Mouse (Mus musculus): ENCODE data around the gene Ces2f.
"Not testable (repeated sequence)": the region's sequence is repeated elsewhere in the genome, so short reads cannot be mapped to it uniquely, and the experiment has no call there.

The Ces2f gene

DNA sequence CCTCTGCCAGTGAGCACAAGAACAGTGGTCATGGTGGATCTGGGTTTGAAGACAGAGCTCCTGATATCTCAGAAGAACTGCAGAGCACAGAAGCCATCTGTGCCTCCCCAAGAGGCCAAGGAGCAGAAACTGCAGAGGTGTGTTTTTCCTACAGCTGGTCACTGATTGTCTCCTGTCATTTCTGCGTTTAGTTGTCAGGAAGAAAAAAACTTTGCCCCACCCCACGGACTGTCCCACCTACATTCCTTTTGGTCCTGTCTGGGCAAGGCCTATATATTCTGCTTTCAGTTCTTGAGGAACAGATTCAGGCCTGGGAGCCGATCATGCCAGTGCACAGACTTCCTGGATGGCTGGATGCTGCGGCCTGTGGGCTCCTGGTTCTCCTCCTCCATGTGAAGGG, at the start of gene Ces2f:
Gene Ces2f, plus strand, starts transcription at position 301 of the 400 bp plus-strand sequence.
- CTCF ChIA-PET = no interaction called here

DNA sequence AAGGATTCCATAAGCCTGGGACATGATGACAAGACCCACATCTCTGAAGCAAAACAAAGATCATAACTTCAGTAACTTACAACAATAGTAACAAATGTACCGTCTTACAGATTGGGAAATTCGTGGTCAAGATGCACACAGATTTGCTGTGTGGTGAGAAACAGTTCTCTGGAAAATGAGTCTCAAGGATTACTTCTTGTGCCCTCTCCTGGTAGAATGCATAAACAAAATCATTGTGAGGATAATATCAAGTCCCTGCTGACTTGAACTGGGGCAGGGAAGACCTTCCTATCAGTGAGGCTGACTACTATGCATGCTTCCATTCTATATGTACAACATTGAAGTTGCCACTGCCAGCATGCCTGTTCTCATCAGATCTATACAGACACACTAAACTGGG, 45.4 kb upstream of the Ces2f start:
- CTCF ChIA-PET = no interaction called here

DNA sequence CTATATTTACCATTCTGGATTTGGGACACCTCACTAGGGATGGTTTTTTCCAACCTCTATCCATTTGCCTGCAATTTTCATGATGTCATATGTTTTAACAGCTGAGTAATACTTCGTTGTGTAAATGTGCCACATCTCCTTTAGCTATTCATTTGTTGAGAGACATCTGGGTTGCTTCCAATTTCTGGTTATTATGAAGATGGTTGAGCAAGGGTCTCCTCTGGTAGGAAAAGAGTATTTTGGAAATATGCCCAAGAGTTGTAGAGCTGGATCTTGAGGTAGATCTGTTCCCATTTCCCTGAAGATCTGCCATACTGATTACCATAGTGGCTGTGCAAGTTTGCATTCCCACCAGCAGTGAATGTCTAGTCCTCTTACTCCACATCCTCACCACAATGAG, 40.0 kb upstream of the Ces2f start:
- CTCF ChIA-PET = no interaction called here

DNA sequence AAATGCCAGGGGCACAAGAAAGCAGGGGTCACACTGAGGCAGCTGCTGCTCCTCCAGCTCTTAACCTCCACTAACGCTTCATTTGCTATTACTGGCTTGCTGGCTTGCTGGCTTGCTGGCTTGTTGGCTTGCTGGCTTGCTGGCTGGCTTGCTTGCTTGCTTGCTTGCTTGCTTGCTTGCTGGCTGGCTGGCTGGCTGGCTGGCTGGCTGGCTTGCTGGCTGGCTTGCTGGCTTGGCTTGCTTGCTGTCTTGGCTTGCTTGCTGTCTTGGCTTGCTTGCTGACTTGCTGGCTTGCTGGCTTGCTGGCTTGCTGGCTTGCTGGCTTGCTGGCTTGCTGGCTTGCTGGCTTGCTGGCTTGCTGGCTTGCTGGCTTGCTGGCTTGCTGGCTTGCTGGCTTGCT, 38.1 kb upstream of the Ces2f start:
- CTCF ChIA-PET = not testable (repeated sequence)

DNA sequence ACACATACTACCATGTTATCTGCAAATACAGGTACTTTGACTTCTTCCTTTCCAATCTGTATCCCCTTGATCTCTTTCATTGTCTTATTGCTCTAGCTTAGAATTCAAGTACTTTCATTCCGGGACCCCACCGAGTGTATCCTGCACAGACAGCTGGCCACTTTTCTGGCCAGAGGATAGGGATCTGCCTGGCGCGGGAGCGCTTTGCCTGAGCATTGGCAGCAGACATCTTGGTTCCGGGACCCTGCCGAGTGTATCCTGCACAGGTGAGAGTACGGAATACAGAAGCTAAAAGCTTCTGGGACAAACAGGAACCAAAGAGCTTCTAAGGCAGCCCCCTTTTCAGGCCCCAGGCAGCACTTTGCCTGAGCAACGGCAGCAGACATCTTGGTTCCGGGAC, 37.5 kb upstream of the Ces2f start:
- CTCF ChIA-PET = not testable (repeated sequence)

DNA sequence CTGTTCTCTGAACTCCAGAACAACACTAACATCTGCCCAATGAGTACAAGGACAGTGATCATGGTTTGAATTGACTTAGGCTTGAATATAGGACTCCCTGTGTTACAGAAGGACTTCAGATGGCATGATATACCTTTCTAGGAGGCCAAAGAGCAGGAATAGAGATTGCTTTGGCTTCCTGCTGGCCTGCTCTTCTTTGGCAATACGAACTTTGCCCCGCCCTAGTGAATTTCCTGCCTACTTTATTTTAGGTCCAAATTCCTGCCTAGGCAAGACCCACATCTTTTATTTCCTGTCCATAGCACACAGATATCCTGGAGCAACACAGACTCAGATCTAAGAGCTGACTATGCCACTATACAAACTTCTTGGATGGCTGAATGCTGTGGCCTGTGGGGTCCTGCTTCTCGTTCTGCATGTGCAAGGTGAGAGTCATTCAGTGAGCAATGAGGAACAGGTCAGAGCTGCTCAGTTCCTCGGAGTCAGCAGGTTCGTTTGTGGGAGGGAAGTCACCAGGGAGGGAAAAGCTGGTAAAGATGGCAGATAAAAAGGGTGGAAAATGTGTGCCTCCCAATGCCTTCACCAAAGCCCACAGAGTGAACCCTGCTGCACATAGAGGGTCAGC, 21.1 kb upstream of the Ces2f start, which contains the start of gene Ces2e:
Gene Ces2e, plus strand, starts transcription at position 289 of the 625 bp plus-strand sequence.
- CTCF ChIA-PET = no interaction called here

DNA sequence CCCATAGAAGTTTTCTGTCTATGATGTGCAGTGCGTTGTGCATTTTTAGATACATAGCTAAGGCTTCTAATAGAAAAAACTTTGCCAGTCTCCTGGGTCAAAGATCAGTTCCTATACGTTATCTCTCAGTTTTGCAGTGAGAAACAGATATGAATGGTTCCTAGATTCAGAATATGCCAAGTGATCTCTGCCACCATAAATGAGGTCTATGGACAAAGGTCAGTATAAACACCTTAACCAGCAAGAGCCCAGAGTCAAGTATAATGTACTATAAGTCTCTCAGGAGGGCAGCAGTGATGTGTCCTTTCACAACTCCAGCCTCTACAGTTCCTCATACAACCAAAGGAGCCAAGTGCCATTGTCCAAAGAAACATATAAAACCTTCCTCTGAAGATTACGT, 19.9 kb upstream of the Ces2f start:
- CTCF ChIA-PET = no interaction called here

DNA sequence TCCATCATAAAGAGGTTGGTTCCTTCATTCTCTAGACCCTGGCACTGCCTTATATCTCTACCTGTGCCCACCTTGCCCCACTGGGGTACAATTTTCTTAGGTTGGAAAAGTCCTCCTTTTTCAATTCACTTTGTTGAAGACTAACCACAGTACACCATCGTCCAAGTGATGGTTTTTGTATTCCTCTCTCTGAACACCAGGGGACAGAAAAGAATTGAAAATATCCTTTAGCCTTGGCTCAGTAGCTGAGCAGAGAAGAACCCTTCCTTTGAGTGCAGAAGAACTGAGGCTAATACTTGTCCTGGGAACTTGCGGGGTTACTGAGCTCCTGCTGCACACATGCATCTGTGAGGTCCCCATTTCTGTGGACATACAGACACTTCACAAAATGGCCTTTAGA, 2.5 kb upstream of the Ces2f start:
- CTCF ChIA-PET = no interaction called here

DNA sequence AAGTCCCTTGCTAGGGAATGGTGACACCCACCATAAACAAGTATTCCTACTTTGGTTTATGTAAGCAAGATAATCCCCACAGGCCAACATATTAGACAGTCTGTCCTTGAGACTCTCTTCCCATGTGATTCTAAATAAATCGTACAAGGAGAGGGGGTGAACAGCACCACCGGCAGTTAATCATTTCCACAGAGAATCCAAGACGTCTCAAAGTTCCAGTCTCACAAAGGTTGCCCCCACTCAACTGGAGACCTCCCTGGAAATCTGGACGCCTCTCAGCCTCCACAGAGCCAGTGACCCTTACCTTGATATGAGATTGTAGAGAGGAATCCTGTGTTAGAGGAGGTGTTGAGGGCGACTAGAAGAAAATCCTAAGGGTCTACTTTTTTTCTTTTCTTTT, 1.9 kb downstream of the Ces2f start:
- CTCF ChIA-PET = no interaction called here

DNA sequence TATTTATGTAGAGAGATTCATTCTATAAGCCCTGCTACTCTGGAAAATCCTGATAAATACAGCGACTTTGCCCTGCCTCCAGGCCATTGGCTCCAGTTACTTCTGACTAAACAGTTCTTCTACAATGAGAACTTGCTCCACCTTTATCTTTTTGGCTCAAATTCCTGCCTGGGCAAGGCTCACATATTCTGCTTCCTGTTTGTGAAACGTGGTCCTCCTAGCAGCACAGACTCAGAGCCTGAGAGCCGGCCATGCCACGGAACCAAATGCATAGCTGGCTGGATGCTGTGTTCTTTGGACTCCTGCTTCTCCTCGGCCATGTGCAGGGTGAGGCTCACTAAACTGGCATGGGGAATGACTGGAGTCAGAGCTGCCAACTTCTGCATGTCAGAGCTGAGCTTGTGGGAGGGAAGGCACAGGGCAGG, 14.4 kb downstream of the Ces2f start, which contains the start of gene Ces2g:
Gene Ces2g, plus strand, starts transcription at position 182 of the 425 bp plus-strand sequence.
- CTCF ChIA-PET = no interaction called here

DNA sequence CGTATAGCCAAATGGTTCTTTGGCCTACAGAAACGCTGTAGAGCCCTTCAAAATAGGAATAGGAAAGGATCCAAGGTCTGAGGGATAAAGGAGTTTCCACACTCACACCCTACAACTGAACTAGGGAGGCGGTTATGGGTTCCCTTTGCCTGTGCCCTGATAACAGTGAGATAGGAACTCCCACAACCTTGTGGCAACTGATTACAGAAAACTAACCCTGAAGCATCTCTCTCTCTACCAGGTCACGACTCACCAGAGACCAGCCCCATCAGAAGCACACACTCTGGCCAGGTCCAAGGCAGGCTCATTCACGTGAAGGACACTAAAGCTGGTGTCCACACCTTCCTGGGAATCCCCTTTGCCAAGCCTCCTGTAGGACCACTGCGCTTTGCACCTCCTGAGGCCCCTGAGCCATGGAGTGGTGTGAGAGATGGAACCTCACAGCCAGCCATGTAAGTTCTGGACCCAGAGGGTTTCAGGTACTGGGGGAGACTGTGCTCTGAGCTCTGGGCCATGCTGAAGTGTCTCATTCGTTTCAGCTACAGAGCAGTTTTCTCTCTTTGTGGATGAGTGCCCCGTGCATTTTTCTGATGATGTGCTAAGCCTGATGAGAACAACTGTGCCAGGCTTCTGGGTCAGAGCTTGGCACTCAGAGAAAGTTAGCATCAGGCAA, 15.2 kb downstream of the Ces2f start:
- CTCF ChIA-PET = no interaction called here

DNA sequence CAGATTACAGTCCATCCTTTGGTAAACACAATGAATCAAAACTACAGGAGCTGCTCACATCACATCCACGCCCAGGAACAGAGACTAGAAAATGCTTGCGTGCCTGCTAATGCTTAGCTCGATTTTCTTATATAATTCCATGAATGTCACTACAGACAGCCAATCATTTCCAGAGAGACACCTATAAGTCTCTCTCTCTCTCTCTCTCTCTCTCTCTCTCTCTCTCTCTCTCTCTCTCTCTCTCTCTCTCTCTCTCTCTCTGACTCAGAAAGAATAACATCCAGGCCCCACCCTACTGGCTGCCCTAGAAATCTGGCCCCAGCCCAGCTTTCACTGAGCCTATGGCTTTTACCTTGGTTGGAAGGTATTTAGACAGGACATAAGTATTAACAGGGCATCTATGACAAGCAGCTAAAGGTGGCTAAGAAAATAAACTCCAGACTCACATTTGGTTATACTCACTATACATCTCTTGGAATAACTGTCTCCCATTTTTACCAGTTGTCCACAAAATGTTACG, 16.3 kb downstream of the Ces2f start:
- CTCF ChIA-PET = no interaction called here

DNA sequence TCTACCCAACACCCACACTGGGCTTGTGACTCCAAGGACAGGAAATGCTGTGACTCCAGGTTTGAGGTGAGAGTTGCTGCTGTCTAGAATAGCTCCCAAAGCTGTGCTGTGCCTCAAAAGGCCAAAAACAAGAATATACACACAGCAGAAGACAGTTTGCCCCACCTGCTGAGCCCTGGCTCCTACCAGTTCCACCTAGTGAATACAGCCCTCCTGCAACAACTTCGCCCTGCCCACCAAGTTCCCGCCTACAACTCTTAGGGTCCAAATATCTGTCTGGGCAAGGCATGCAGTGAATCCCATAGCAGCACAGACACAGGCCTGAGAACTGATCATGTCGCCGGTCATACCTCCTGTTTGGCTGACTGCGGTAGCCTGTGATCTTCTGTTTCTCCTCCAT, 37.0 kb downstream of the Ces2f start:
- CTCF ChIA-PET = no interaction called here

DNA sequence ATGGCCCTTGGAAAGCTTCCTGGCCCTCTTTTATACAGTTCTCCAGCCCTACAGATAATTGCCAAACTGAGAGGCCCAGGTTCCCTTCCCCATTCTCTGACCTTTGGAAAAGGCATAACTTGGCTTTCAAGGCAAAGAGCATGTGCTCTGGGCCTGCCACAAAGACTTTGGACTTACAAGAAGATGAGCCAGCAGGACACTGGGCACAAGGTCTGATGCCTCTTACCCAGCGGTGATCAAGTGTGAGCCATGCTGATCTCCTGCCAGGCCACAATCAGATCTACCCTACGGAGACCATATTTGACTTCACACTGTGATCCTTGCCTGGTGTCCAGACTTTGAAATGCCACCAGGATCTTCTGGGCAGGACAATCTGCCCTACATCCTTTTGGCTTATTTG, 37.8 kb downstream of the Ces2f start:
- CTCF ChIA-PET = no interaction called here

DNA sequence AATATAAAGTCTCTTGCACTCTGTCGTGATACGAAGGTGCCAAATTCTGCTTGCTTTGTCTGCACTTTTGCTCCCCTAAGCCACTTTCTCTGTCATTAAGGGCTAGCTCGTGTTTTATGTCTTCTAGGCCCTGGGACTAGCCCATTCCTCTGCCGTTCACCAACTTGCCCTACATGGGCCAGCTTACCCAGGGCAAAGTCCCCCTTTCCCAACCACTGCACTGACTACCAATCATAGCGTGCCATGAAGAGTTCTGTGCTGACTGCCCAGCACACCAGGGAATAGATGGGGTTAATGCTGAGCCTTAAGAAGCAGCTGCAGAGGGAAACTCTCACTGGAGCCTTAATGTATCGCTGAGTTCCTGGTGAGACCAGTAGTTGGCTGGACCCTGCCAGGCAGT, 51.0 kb downstream of the Ces2f start:
- CTCF ChIA-PET = no interaction called here

DNA sequence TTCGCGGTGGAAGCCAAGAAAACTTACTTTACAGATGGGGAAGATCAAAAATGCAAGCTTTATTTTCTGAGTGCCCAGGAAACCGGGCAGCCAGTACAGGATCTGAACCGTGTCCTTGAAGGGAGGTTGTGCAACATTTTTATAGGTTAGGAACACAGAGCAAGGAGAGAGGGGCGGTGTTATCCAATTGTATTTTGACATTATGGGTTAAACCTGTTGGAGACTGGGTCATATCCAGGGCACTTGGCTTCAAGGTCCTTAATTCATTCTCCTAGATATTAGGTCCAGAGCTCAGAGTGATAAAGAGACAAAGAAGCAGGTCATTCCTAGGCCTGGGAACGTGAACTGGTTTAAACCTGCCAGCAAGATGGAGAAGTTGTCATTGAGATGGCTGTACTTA, 52.0 kb downstream of the Ces2f start:
- CTCF ChIA-PET = no interaction called here

DNA sequence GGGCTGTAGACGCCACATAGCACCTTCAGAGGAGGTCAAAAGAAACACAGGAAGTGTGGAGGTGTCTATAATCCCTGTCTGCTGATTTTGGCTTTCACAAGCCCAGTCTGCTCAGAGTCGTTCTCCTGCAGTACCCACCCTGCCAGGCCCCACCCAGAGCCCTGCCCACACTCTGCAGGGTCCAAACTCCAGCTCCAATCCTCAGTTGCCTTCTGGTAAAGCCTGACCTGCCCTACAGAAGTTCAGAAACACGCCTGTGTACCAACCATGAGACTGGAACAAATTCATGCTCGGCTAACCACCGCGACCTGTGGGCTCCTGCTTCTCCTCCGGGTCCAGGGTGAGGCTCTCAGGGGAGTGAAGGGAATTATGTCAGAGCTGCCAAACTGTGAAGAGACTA, 53.4 kb downstream of the Ces2f start, which contains the start of gene Ces2h:
Gene Ces2h, plus strand, starts transcription at position 268 of the 400 bp plus-strand sequence.
- CTCF ChIA-PET = no interaction called here
